Mouse (Mus musculus) E14TG2a.4 (cell line): ENCODE measurements at regions not wholly inside any gene's neighbourhood (a gene's known extent, or its start where the extent isn't known, plus 50 kb on each side); places are given as distances from the start of the nearest gene placed in this dataset.
A peak's percentile ranks its signal among the peaks of the same experiment; 100 is the strongest.

Source experiments
- CTCF ChIP-seq: conservative IDR thresholded peaks from 2 replicates; pipeline ENCODE4 v1.5.1; 2014; ENCODE audit warnings: low read length
- NANOG ChIP-seq: IDR thresholded peaks from 2 replicates; pipeline ENCODE4 v1.6.1; 2014; ENCODE audit warnings: borderline replicate concordance, low read length, mixed read lengths
- POU5F1 ChIP-seq: IDR thresholded peaks from 2 replicates; pipeline ENCODE4 v1.6.1; 2014; ENCODE audit warnings: low read length, borderline replicate concordance

DNA sequence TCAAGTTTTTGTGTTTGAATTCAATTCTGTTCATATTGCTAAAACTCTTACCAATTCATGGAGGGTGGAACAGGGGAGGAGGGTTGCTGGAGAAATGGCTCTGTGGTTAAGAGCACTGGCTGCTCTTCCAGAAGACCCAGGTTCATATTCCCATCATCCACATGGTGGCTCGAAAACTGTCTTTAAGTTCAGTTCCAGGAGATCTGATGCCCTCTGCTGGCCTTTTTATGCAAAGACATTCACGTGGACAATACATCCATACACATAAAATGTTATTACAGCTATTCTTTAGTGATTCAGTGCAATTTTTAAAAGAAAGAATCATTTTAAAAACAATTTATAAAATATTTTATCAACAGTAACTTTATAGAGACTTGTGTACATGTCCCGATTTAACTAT, 70.4 kb upstream of the Lpar1 start:
- TF ChIP-seq CTCF (peak; percentile 58), POU5F1 (no peak), NANOG (no peak)
